Mouse (Mus musculus): ENCODE measurements around the gene Olfr430.

DNA sequence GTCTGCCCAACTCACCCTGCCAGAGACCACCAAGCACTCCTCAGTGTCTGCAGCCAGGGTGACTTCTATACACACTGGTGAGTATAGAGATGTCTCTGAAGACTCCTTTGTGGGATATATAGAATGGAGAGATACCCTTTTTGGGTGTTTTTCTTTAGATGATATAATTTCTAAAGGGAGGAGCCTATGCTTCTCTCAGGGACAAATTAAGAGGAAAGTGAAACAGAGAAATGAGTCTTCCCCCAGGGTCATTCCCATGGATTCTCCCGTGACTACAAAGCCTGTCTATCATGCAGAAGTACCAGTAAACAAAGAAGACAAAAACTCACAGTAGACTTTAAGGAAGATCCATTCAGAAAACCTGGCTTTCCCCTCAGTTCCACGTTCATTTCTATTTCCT is 54.7 kb downstream of the Olfr430 start, which contains the start of gene Olfr231:
- TF ChIP-seq POLR2A (IDR thresholded peaks at IDR 0.05; ENCODE audit: control insufficient read depth, low read depth, low read length) (no peak), CTCF (IDR thresholded peaks at IDR 0.05; ENCODE audit: control insufficient read depth, insufficient read depth, insufficient replicate concordance, low read depth, low read length) (no peak)

Data from testis, adult 2 months (tissue).